ENCODE assay signal across 16 mouse cellular contexts in the genomic region with DNA sequence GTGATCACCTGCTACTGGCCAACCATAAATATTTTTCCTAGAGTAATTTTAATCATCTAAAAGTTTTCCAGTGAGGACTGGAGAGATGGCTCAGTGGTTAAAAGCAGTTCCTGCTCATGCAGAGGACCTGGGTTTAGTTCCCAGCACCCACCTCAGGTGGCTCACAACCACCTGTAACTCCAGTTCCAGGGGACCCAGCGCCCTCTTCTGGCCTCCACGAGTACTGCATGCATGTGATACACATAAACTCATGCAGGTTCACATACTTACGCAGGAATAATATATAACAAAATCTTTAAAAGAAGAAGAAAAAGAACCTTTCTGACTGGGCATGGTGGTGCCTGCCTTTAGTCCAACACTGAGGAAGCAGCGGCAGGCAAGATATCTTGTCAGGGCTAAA. TPM values are rescaled to one million over a fixed set of nuclear protein-coding genes. Genes with fewer than 3 reads are reported as not detected.
DNase-seq lines count a peak whose midpoint lies in the region; ATAC-seq and TF ChIP-seq lines count a peak whose summit lies in the region.
"Had no signal": no experiment of that assay in that cellular context is flagged by ENCODE, and none has a peak within 500 bp of the region (broad histone marks: within the 10 kb centered on the region; RNA-seq: fewer than 3 reads in every experiment).

No protein-coding gene starts in this region.

- H3K4me2 ChIP-seq in intestine, postnatal 0 days (replicated peaks; ENCODE audit: low read depth), result no peak overlapping the region
- no peak overlapping the region for H3K4me2 ChIP-seq in intestine, embryonic 16.5 days (ENCODE audit: low read depth, low read length)
- H3K4me2 ChIP-seq in lung, embryonic 14.5 days, result no peak overlapping the region
- H3K4me2 ChIP-seq: forebrain, embryonic 13.5 days; limb, embryonic 15.5 days; midbrain, embryonic 11.5 days had no signal

- 82% methylated on average over 4 of the region's 4 CpGs for WGBS in intestine, postnatal 0 days
- WGBS in intestine, embryonic 16.5 days, result 86% methylated on average over 4 of the region's 4 CpGs
- 84% methylated on average over 4 of the region's 4 CpGs for WGBS in lung, embryonic 14.5 days
- 83% methylated on average over 4 of the region's 4 CpGs for WGBS in small intestine, adult 2 months

- H3K4me1 ChIP-seq in intestine, postnatal 0 days (replicated peaks; ENCODE audit: control insufficient read depth, insufficient read depth, low read length), result no peaks in the 10 kb centered on the region
- H3K4me1 ChIP-seq in intestine, embryonic 16.5 days (ENCODE audit: control insufficient read depth, insufficient read depth, low read length), result no peaks in the 10 kb centered on the region
- H3K4me1 ChIP-seq in lung, embryonic 14.5 days (ENCODE audit: insufficient read depth), result no peaks in the 10 kb centered on the region
- H3K4me1 ChIP-seq in small intestine, adult 2 months (ENCODE audit: control insufficient read depth, insufficient read depth, insufficient read length, low read length), result no peaks in the 10 kb centered on the region
- H3K4me1 ChIP-seq: forebrain, embryonic 13.5 days; limb, embryonic 15.5 days had no signal

- peak; percentile 38 for TF ChIP-seq CTCF in intestine, postnatal 0 days (IDR thresholded peaks at IDR 0.05; ENCODE audit: low read depth)
- peak; percentile 46 for TF ChIP-seq CTCF in lung, embryonic 14.5 days (IDR thresholded peaks at IDR 0.05; ENCODE audit: low read depth)
- TF ChIP-seq CTCF in small intestine, adult 2 months (IDR thresholded peaks at IDR 0.05; ENCODE audit: extremely low read depth, insufficient read length, insufficient replicate concordance, low read depth, low read length), result peak; percentile 14; the same call in 1 of the 2 replicates

- H3K27ac ChIP-seq in intestine, postnatal 0 days (ENCODE audit: low read depth, low read length), result no peak overlapping the region
- no peak overlapping the region for H3K27ac ChIP-seq in intestine, embryonic 16.5 days (ENCODE audit: low read length)
- no peak overlapping the region for H3K27ac ChIP-seq in lung, embryonic 14.5 days (ENCODE audit: low read depth)
- no peak overlapping the region for H3K27ac ChIP-seq in small intestine, adult 2 months (ENCODE audit: insufficient read depth, low read depth, low read length)
- H3K27ac ChIP-seq: forebrain, embryonic 13.5 days; limb, embryonic 15.5 days had no signal

- no peaks in the 10 kb centered on the region for H3K9me3 ChIP-seq in intestine, postnatal 0 days (ENCODE audit: control insufficient read depth)
- H3K9me3 ChIP-seq in intestine, embryonic 16.5 days (ENCODE audit: control insufficient read depth, low read length), result peaks cover 3% of the 10 kb centered on the region; the same call in 1 of the 2 replicates
- H3K9me3 ChIP-seq in lung, embryonic 14.5 days (ENCODE audit: low read depth, low read length), result peaks cover 4% of the 10 kb centered on the region; the same call in 1 of the 2 replicates
- H3K9me3 ChIP-seq: limb, embryonic 15.5 days had no signal

- ATAC-seq in intestine, postnatal 0 days, result no peak
- ATAC-seq in intestine, embryonic 16.5 days, result no peak
- ATAC-seq in lung, embryonic 14.5 days (ENCODE audit: insufficient read depth), result no peak
- ATAC-seq: forebrain, embryonic 13.5 days; hindbrain, embryonic 16.5 days had no signal

- no peak overlapping the region for H3K4me3 ChIP-seq in intestine, postnatal 0 days (ENCODE audit: low read depth, low read length)
- H3K4me3 ChIP-seq in intestine, embryonic 16.5 days (ENCODE audit: low read length), result no peak overlapping the region
- no peak overlapping the region for H3K4me3 ChIP-seq in lung, embryonic 14.5 days (ENCODE audit: low read depth, low read length)
- H3K4me3 ChIP-seq in small intestine, adult 2 months (ENCODE audit: low read depth, low read length), result no peak overlapping the region
- H3K4me3 ChIP-seq: forebrain, embryonic 13.5 days; limb, embryonic 15.5 days had no signal

- H3K27me3 ChIP-seq in intestine, postnatal 0 days (replicated peaks; ENCODE audit: control insufficient read depth, insufficient read depth, low read length), result no peaks in the 10 kb centered on the region
- H3K27me3 ChIP-seq in intestine, embryonic 16.5 days (replicated peaks; ENCODE audit: control insufficient read depth, insufficient read depth, low read length), result no peaks in the 10 kb centered on the region
- no peaks in the 10 kb centered on the region for H3K27me3 ChIP-seq in lung, embryonic 14.5 days (ENCODE audit: insufficient read depth, low read length)
- no peaks in the 10 kb centered on the region for H3K27me3 ChIP-seq in small intestine, adult 2 months (ENCODE audit: control insufficient read depth, insufficient read depth, low read length)
- H3K27me3 ChIP-seq: forebrain, embryonic 13.5 days; limb, embryonic 15.5 days had no signal

- DNase-seq in lung, embryonic 14.5 days, result no peak
- DNase-seq in lung, postnatal 14 days, result no peak
- peak; percentile 17 for DNase-seq in ES-CJ7 (ENCODE audit: low read depth, low spot score)
- no peak for DNase-seq in urinary bladder, postnatal 10 days (ENCODE audit: low spot score)
- DNase-seq: adrenal gland, adult 2 months; cerebellum, adult 9-10 months; heart, adult 18-20 months; lung, postnatal 36 days; right cerebral cortex, adult 18-20 months had no signal

- H3K36me3 ChIP-seq in intestine, postnatal 0 days (ENCODE audit: control insufficient read depth, insufficient read depth), result no peaks in the 10 kb centered on the region
- no peaks in the 10 kb centered on the region for H3K36me3 ChIP-seq in intestine, embryonic 16.5 days (ENCODE audit: control insufficient read depth, insufficient read depth, low read length)
- no peaks in the 10 kb centered on the region for H3K36me3 ChIP-seq in lung, embryonic 14.5 days (ENCODE audit: insufficient read depth)
- no peaks in the 10 kb centered on the region for H3K36me3 ChIP-seq in small intestine, adult 2 months (ENCODE audit: control insufficient read depth, insufficient read depth, low read length)
- H3K36me3 ChIP-seq: limb, embryonic 15.5 days had no signal

- H3K9ac ChIP-seq in intestine, postnatal 0 days (ENCODE audit: low read depth, low read length), result no peak overlapping the region
- no peak overlapping the region for H3K9ac ChIP-seq in intestine, embryonic 16.5 days (ENCODE audit: low read depth, low read length)
- H3K9ac ChIP-seq in lung, embryonic 14.5 days, result no peak overlapping the region
- H3K9ac ChIP-seq: forebrain, embryonic 13.5 days; limb, embryonic 15.5 days had no signal

- TF ChIP-seq POLR2A in small intestine, adult 2 months (IDR thresholded peaks at IDR 0.05; ENCODE audit: low read depth, low read length), result no peak

RNA-seq across cellular contexts. Expression of gene Dclk2, which starts 33.2 kb away (rescaled TPM):
- 2.3 and 3.3 TPM in 2 replicates for polyA plus RNA-seq in intestine, postnatal 0 days (2015; fragmentation: Nextera tagmentation; extraction: Ambion mirVana)
- 4.2 and 4.6 TPM in 2 replicates for polyA plus RNA-seq in intestine, embryonic 16.5 days (2015; fragmentation: Nextera tagmentation; extraction: Ambion mirVana)
- 7.3 and 8.2 TPM in 2 replicates for polyA plus RNA-seq in lung, embryonic 14.5 days (2014; fragmentation: Nextera tagmentation; extraction: Ambion mirVana)
- 1.6 and 2.4 TPM in 2 replicates for polyA plus RNA-seq in small intestine, adult 2 months (2012; rRNA removed)

RNA-seq across cellular contexts. Expression of gene Cd1d1, which starts 45.4 kb away (rescaled TPM):
- polyA plus RNA-seq in intestine, postnatal 0 days (2015; fragmentation: Nextera tagmentation; extraction: Ambion mirVana), result 5.2 and 8.6 TPM in 2 replicates
- polyA plus RNA-seq in intestine, embryonic 16.5 days (2015; fragmentation: Nextera tagmentation; extraction: Ambion mirVana), result 30.0 and 30.5 TPM in 2 replicates
- 31.9 and 35.3 TPM in 2 replicates for polyA plus RNA-seq in lung, embryonic 14.5 days (2014; fragmentation: Nextera tagmentation; extraction: Ambion mirVana)
- 2.2 and 2.3 TPM in 2 replicates for polyA plus RNA-seq in small intestine, adult 2 months (2012; rRNA removed)
